Mouse (Mus musculus) heart, postnatal 0 days (tissue): Measurements from ENCODE around the gene Col4a2. TPM values are rescaled to one million over a fixed set of nuclear protein-coding genes. Genes with fewer than 3 reads are reported as not detected.

ENCODE experiments used
- ATAC-seq: fragments of 200-750 bp; cut with Nextera tagmentation; 2 replicates; pipeline ENCODE4 v1.8.0; 2017; ENCODE audit warnings: low read depth, moderate number of reproducible peaks, moderate library complexity; ENCODE audit not compliant: insufficient read depth
- DNase-seq: peaks from one replicate; pipeline ENCODE4 v3.0.0-alpha.2; 2016; ENCODE audit warnings: low spot score
- H3K27ac ChIP-seq: fragments of 300-500 bp; sonication (generic); 2 replicates; pipeline ENCODE4 v1.5.1; 2014; ENCODE audit warnings: low read depth, mild to moderate bottlenecking
- H3K27me3 ChIP-seq: fragments of 300-500 bp; sonication (generic); 2 replicates; pipeline ENCODE4 v1.6.1; 2014; ENCODE audit warnings: low read length, mixed read lengths; ENCODE audit not compliant: control insufficient read depth, insufficient read depth
- H3K36me3 ChIP-seq: fragments of 300-500 bp; sonication (generic); replicated peaks from 2 replicates; pipeline ENCODE4 v1.6.1; 2014; ENCODE audit warnings: low read length, mixed read lengths; ENCODE audit not compliant: control insufficient read depth, insufficient read depth
- H3K4me1 ChIP-seq: fragments of 300-500 bp; sonication (generic); 2 replicates; pipeline ENCODE4 v1.6.1; 2014; ENCODE audit warnings: antibody characterized with exemption; ENCODE audit not compliant: control insufficient read depth, insufficient read depth
- H3K4me2 ChIP-seq: fragments of 300-500 bp; sonication (generic); 2 replicates; pipeline ENCODE4 v1.6.1; 2014; ENCODE audit warnings: low read depth, mild to moderate bottlenecking, low read length, moderate library complexity
- H3K4me3 ChIP-seq: fragments of 300-500 bp; sonication (generic); 2 replicates; pipeline ENCODE4 v1.5.1; 2014; ENCODE audit warnings: low read depth, low read length
- H3K9ac ChIP-seq: fragments of 300-500 bp; sonication (generic); replicated peaks from 2 replicates; pipeline ENCODE4 v1.6.1; 2014; ENCODE audit warnings: low read depth, low read length, mixed read lengths
- H3K9me3 ChIP-seq: fragments of 300-500 bp; sonication (generic); replicated peaks from 2 replicates; pipeline ENCODE4 v1.6.1; 2016; ENCODE audit warnings: low read length; ENCODE audit not compliant: control insufficient read depth
- CTCF ChIP-seq: IDR thresholded peaks from 2 replicates; pipeline ENCODE4 v1.5.1; 2016; ENCODE audit warnings: antibody characterized with exemption, control low read depth, low read depth
- EP300 ChIP-seq: IDR thresholded peaks from 2 replicates; pipeline ENCODE4 v1.6.1; 2016; ENCODE audit warnings: antibody characterized with exemption, low read depth
- WGBS: fragments of 180-500 bp; shearing (Covaris S2); extraction: QIAGEN DNeasy Blood & Tissue Kit; methylation state at CpG from one replicate; pipeline ENCODE4 v1.1.7; 2014; 5-methylcytosine and 5-hydroxymethylcytosine counted together
- polyA plus RNA-seq: library from polyadenylated mRNA; unstranded; fragments of >200 nt; fragmentation: Nextera tagmentation; extraction: Ambion mirVana; gene quantifications from 2 replicates; pipeline ENCODE4 v1.2.1, GENCODE M21; 2015
- total RNA-seq: library from RNA; depleted of rRNA; stranded (reverse); fragments of >200 nt; gene quantifications from 2 replicates; pipeline ENCODE4 v1.2.3, GENCODE M21; 2014; ENCODE audit warnings: low replicate concordance

Gene Col4a2
- total and polyA plus RNA-seq, 2 experiments from 2014 or later, result 98.5 to 315 TPM

GRCm38 (mm10) chr8:11387282-11387681, 74.7 kb downstream of the Col4a2 start:
- Histone ChIP-seq H3K4me1 (peaks cover 68% of the 10 kb centered on the region), H3K36me3 (no peaks in the 10 kb centered on the region), H3K27ac (peak overlapping the region; percentile 43), H3K9me3 (no peaks in the 10 kb centered on the region), H3K4me2 (no peak overlapping the region), H3K27me3 (no peaks in the 10 kb centered on the region), H3K4me3 (no peak overlapping the region), H3K9ac (no peak overlapping the region)
- TF ChIP-seq CTCF, result no peak
- no peak for TF ChIP-seq EP300
- DNase-seq (no peak), ATAC-seq (no peak)
- WGBS, result 46% methylated on average over 4 of the region's 4 CpGs

- Histone ChIP-seq H3K4me3 (no peak overlapping the region), H3K9me3 (no peaks in the 10 kb centered on the region), H3K27me3 (no peaks in the 10 kb centered on the region), H3K4me2 (no peak overlapping the region), H3K9ac (no peak overlapping the region), H3K27ac (peak overlapping the region; percentile 41; the same call in 1 of the 2 replicates), H3K36me3 (no peaks in the 10 kb centered on the region), H3K4me1 (peaks cover 63% of the 10 kb centered on the region)
- no peak for TF ChIP-seq CTCF
- TF ChIP-seq EP300, result no peak
- ATAC-seq, result no peak
- 60% methylated on average over 11 of the region's 11 CpGs for WGBS
- DNase-seq, result no peak
Observed at GRCm38 (mm10) chr8:11389275-11390050, 76.9 kb downstream of the Col4a2 start.

GRCm38 (mm10) chr8:11392739-11393138, 80.1 kb downstream of the Col4a2 start:
- H3K9me3 ChIP-seq, result no peaks in the 10 kb centered on the region
- no peaks in the 10 kb centered on the region for H3K27me3 ChIP-seq
- no peak overlapping the region for H3K4me2 ChIP-seq
- H3K4me1 ChIP-seq, result peaks cover 66% of the 10 kb centered on the region
- 4% methylated on average over 1 of the region's 1 CpGs for WGBS
- peak; percentile 85 for DNase-seq
- peak overlapping the region; percentile 32; the same call in 1 of the 2 replicates for H3K9ac ChIP-seq
- TF ChIP-seq CTCF, result peak; percentile 95
- peak; percentile 83 for TF ChIP-seq EP300
- H3K36me3 ChIP-seq, result no peaks in the 10 kb centered on the region
- no peak overlapping the region for H3K4me3 ChIP-seq
- H3K27ac ChIP-seq, result peak overlapping the region; percentile 90
- ATAC-seq, result peak; percentile 40

GRCm38 (mm10) chr8:11393161-11393560, 80.6 kb downstream of the Col4a2 start:
- Histone ChIP-seq H3K36me3 (0 out of 2 replicates have a peak, but pooled peaks cover 2% of the 10 kb centered on the region), H3K27ac (peak overlapping the region; percentile 90), H3K4me3 (no peak overlapping the region), H3K9me3 (no peaks in the 10 kb centered on the region), H3K4me2 (no peak overlapping the region), H3K27me3 (no peaks in the 10 kb centered on the region), H3K9ac (peak overlapping the region; percentile 32; the same call in 1 of the 2 replicates), H3K4me1 (peaks cover 62% of the 10 kb centered on the region)
- ATAC-seq (peak; percentile 30), DNase-seq (no peak)
- 17% methylated on average over 7 of the region's 7 CpGs for WGBS
- TF ChIP-seq CTCF (no peak), EP300 (no peak)

GRCm38 (mm10) chr8:11393607-11394006, 81.0 kb downstream of the Col4a2 start:
- no peaks in the 10 kb centered on the region for H3K27me3 ChIP-seq
- H3K9me3 ChIP-seq, result no peaks in the 10 kb centered on the region
- 0 out of 2 replicates have a peak overlapping the region, but pooled peaks have one; percentile 9 for H3K4me2 ChIP-seq
- H3K4me1 ChIP-seq, result peaks cover 58% of the 10 kb centered on the region
- DNase-seq (peak; percentile 77), ATAC-seq (peak; percentile 53)
- no peak overlapping the region for H3K4me3 ChIP-seq
- peak overlapping the region; percentile 90 for H3K27ac ChIP-seq
- H3K9ac ChIP-seq, result peak overlapping the region; percentile 32; the same call in 1 of the 2 replicates
- TF ChIP-seq CTCF, result no peak
- no peak; the same call in 1 of the 2 replicates for TF ChIP-seq EP300
- H3K36me3 ChIP-seq, result peaks cover 7% of the 10 kb centered on the region; the same call in 1 of the 2 replicates
- WGBS, result 7% methylated on average over 8 of the region's 8 CpGs
